Mouse (Mus musculus) embryo, embryonic 9.5 days (tissue): Measurements from ENCODE around the gene Gm11985.

Source experiments
- DNase-seq: peaks from one replicate; pipeline ENCODE4 v3.0.0-alpha.2; 2017; ENCODE audit errors: extremely low spot score

The Gm11985 gene

GRCm38 (mm10) chr11:7200393-7200783, 12.0 kb upstream of the Gm11985 start:
- no peak for DNase-seq

GRCm38 (mm10) chr11:7199736-7200392, 11.5 kb upstream of the Gm11985 start:
- DNase-seq, result peak; percentile 61

GRCm38 (mm10) chr11:7198481-7199256, 10.3 kb upstream of the Gm11985 start:
- DNase-seq, result no peak

GRCm38 (mm10) chr11:7198006-7198405, 9.6 kb upstream of the Gm11985 start:
- DNase-seq, result no peak

GRCm38 (mm10) chr11:7197491-7197941, 9.1 kb upstream of the Gm11985 start, which contains the start of gene Igfbp1:
Gene Igfbp1, plus strand, starts transcription at chr11:7197782.
- no peak for DNase-seq

GRCm38 (mm10) chr11:7195312-7195685, 6.9 kb upstream of the Gm11985 start:
- no peak for DNase-seq

GRCm38 (mm10) chr11:7194432-7195311, 6.3 kb upstream of the Gm11985 start:
- DNase-seq, result no peak

- no peak for DNase-seq
Measured at GRCm38 (mm10) chr11:7193134-7193533, 4.8 kb upstream of the Gm11985 start.

GRCm38 (mm10) chr11:7192710-7193109, 4.3 kb upstream of the Gm11985 start:
- DNase-seq, result no peak

- no peak for DNase-seq
Measured at GRCm38 (mm10) chr11:7187472-7187871, 897 bp downstream of the Gm11985 start.

GRCm38 (mm10) chr11:7184420-7184819, 3.9 kb downstream of the Gm11985 start:
- DNase-seq, result no peak

- DNase-seq, result no peak
Measured at GRCm38 (mm10) chr11:7182409-7183042, 5.8 kb downstream of the Gm11985 start.

GRCm38 (mm10) chr11:7179276-7179675, 9.1 kb downstream of the Gm11985 start:
- DNase-seq, result no peak

GRCm38 (mm10) chr11:7178724-7179123, 9.6 kb downstream of the Gm11985 start:
- DNase-seq, result no peak

- no peak for DNase-seq
Measured at GRCm38 (mm10) chr11:7173664-7174063, 14.7 kb downstream of the Gm11985 start.

GRCm38 (mm10) chr11:7169645-7170044, 18.7 kb downstream of the Gm11985 start:
- no peak for DNase-seq

- no peak for DNase-seq
Measured at GRCm38 (mm10) chr11:7164416-7164815, 24.0 kb downstream of the Gm11985 start.

GRCm38 (mm10) chr11:7161502-7162174, 26.7 kb downstream of the Gm11985 start:
- peak; percentile 54 for DNase-seq

GRCm38 (mm10) chr11:7160637-7161101, 27.7 kb downstream of the Gm11985 start:
- DNase-seq, result no peak

- no peak for DNase-seq
Measured at GRCm38 (mm10) chr11:7160146-7160545, 28.2 kb downstream of the Gm11985 start.

GRCm38 (mm10) chr11:7158196-7158595, 30.2 kb downstream of the Gm11985 start:
- no peak for DNase-seq
